Mouse (Mus musculus): Measurements from ENCODE around the gene A630089N07Rik. TPM values are rescaled to one million over a fixed set of nuclear protein-coding genes. Genes with fewer than 3 reads are reported as not detected.
"Not testable (repeated sequence)": the region's sequence is repeated elsewhere in the genome, so short reads cannot be mapped to it uniquely, and the experiment has no call there.

Gene A630089N07Rik
- polyA plus RNA-seq, 1 experiment from 2014 or later, result 19.0 TPM

DNA sequence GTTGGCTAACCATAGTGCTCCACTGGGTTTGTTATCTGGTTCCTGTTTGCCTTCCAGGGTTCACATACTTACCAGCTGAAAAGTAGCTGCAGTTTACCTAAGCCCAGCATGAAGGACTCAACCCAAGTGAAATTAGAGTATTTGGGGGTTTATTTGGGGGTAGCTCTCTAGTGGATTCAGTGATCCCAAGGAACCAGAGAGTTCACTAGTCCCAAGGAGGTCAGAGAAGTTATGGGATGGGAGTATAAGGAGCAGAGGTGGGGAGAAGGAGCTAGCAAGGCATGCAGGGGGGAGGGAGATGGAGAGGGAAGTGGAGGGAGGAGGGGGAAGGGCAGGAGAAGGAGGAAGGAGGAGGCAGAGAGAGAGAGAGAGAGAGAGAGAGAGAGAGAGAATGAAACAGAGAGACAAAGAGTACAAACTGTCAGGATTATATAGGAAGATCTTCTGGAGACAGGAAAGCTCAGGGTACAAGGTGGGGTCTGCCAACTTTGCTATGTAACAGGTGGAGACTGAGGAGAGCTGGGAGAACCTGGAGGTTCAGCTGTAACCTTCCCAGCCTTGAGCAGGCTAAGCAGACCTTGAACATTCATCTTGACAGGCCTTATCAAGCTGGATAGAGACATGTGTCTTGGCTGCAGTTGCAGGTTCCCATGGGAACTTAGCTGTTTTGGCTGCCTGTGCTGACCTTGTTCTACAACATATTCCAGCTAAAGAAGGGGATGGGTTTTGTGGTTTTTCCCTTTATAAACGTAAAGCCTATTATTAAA is 86.2 kb downstream of the A630089N07Rik start:
- no peak for DNase-seq (ENCODE audit: low spot score)
- peaks cover 24% of the 10 kb centered on the region for H3K36me3 ChIP-seq
- H3K4me1 ChIP-seq (replicated peaks), result peaks cover 14% of the 10 kb centered on the region; the same call in 1 of the 2 replicates
- WGBS, result 24% methylated on average over 1 of the region's 1 CpGs
- H3K27ac ChIP-seq, result peak overlapping the region; percentile 80
- H3K27me3 ChIP-seq (ENCODE audit: insufficient read depth, poor library complexity, severe bottlenecking), result no peaks in the 10 kb centered on the region
- H3K4me3 ChIP-seq, result peak overlapping the region; percentile 65
- H3K9me3 ChIP-seq, result peaks cover 21% of the 10 kb centered on the region

DNA sequence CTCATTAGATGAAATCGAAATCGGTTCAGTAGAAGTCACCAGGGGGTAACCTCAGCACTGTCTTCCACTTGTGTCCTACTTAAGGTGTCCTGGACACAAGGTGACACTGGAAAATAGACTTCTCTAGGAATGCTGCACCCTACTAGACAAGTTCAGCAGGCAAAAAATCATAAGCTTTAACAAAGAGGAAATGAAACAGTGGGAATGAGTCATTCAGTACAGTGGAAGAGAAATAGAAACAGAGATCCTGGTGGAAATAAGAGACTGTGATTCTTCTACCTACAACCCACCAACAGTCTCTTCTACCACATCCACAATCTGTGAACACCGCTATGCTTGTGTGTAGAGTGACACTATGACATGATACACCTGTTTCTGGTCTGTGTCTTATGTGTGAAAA is 89.8 kb downstream of the A630089N07Rik start:
- not testable (repeated sequence) for H3K9me3 ChIP-seq; H3K4me3 ChIP-seq; H3K36me3 ChIP-seq; H3K4me1 ChIP-seq (replicated peaks); H3K27ac ChIP-seq; H3K27me3 ChIP-seq (ENCODE audit: insufficient read depth, poor library complexity, severe bottlenecking); DNase-seq (ENCODE audit: low spot score)
- WGBS, result 83% methylated on average over 3 of the region's 3 CpGs

DNA sequence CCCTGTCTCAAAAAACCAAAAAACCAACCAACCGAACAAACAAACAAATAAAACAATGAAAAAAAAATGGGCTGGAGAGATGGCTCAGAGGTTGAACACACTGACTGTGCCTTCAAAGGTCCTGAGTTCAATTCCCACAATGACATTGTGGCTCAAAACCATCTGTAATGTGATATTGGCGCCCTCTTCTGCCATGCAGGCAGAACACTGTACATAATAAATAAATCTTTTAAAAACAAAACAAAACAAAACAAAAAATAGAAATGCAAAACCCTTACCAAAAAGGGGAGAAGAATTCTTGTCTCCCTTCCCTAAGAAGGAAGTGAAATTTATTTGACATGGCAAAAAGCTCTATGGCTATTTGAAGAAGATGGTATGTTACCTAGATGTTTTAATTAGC is 90.7 kb downstream of the A630089N07Rik start:
- Histone ChIP-seq H3K27ac (no peak overlapping the region), H3K27me3 (ENCODE audit: insufficient read depth, poor library complexity, severe bottlenecking) (no peaks in the 10 kb centered on the region), H3K9me3 (0 out of 2 replicates have a peak, but pooled peaks cover 3% of the 10 kb centered on the region), H3K36me3 (no peaks in the 10 kb centered on the region), H3K4me3 (no peak overlapping the region), H3K4me1 (replicated peaks) (peaks cover 6% of the 10 kb centered on the region; the same call in 1 of the 2 replicates)
- no peak for DNase-seq (ENCODE audit: low spot score)
- 74% methylated on average over 2 of the region's 2 CpGs for WGBS

DNA sequence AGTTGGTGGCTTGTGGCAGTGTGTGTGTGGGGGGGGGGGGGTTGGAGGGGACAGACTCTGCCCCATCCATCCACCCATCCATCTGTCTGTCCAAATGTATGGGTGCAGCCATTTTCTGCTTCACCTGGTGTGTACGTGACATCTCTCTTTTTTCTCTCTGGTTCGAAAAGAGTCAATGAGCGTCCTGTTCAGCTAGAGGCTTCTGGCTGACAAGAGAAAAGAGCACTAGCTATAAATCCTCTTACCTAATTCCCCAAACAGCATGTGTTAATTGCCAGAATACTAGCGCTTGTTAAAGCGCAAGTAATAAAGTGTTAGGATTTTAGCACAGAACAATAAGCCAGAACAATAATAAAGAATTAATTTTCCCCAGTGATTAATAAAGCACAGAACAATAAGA is 97.7 kb downstream of the A630089N07Rik start:
- Histone ChIP-seq H3K36me3 (no peaks in the 10 kb centered on the region), H3K9me3 (0 out of 2 replicates have a peak, but pooled peaks cover 3% of the 10 kb centered on the region), H3K27me3 (ENCODE audit: insufficient read depth, poor library complexity, severe bottlenecking) (no peaks in the 10 kb centered on the region), H3K4me3 (no peak overlapping the region), H3K27ac (no peak overlapping the region), H3K4me1 (replicated peaks) (no peaks in the 10 kb centered on the region)
- WGBS, result 90% methylated on average over 5 of the region's 5 CpGs
- no peak for DNase-seq (ENCODE audit: low spot score)

DNA sequence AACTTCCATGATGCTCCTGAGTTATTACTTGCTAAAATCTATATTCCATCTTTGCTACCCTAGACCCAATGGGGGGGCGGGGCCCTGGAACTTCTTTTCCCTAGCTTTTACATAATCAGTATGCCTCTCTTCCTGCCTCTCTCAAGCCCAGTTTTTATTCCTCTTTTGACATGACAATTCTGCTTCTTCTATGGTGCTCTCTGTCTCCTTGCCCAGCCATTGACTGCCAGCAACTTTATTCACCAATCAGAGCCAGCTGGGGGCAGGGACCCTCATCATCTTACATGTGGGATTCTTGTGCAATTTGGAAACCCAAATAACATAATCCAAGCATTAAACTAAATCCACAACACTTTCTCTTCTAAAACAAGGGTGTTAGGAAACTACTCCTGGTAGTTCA is 100.9 kb downstream of the A630089N07Rik start:
- Histone ChIP-seq H3K27ac (no peak overlapping the region), H3K36me3 (no peaks in the 10 kb centered on the region), H3K27me3 (ENCODE audit: insufficient read depth, poor library complexity, severe bottlenecking) (no peaks in the 10 kb centered on the region), H3K4me3 (no peak overlapping the region), H3K4me1 (replicated peaks) (no peaks in the 10 kb centered on the region; the same call in 1 of the 2 replicates), H3K9me3 (no peaks in the 10 kb centered on the region)
- 93% methylated on average over 1 of the region's 1 CpGs for WGBS
- DNase-seq (ENCODE audit: low spot score), result no peak

DNA sequence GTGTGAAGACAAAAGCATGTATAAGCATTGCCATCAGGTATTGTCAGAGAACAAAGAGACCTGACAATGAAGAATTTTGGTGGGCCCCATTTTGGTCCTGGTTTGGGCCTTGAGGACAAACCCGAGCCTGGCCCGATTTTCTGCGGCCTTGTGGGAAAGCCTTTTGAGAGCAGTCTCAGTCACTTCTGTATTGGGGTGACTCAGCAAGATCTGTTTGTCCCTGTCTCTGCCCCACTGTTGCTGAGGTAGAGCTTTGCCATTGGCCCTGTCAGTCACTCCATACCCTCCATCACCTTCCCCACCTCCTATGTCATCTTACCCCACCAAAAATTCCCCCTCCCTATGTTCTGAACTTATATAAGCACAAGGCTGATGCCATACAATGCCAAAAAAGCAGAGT is 104.5 kb downstream of the A630089N07Rik start:
- no peaks in the 10 kb centered on the region; the same call in 1 of the 2 replicates for H3K4me1 ChIP-seq (replicated peaks)
- H3K27me3 ChIP-seq (ENCODE audit: insufficient read depth, poor library complexity, severe bottlenecking), result no peaks in the 10 kb centered on the region
- no peaks in the 10 kb centered on the region for H3K36me3 ChIP-seq
- WGBS, result 85% methylated on average over 3 of the region's 3 CpGs
- no peak for DNase-seq (ENCODE audit: low spot score)
- no peak overlapping the region for H3K27ac ChIP-seq
- H3K4me3 ChIP-seq, result no peak overlapping the region
- H3K9me3 ChIP-seq, result no peaks in the 10 kb centered on the region

DNA sequence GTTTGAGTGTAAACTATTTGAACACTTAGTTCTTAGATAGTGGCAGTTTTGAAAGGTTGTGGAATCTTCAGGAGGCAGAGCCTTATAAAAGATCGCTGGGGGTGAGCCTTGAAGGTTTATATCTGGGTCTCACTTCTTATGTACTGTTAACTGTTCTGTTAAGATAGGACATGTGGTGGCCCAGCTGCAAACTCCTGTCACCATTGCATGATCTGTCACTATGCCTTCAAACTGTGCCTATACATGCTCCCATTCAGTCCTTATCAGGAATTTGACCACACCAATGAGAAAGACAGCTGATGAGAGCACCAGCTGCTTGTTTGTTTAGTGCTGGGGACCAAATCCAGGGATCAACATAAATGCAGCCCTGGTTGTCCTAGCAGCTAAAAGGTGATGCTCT is 105.0 kb downstream of the A630089N07Rik start:
- no peaks in the 10 kb centered on the region for H3K36me3 ChIP-seq
- H3K4me3 ChIP-seq, result no peak overlapping the region
- 83% methylated on average over 1 of the region's 1 CpGs for WGBS
- no peaks in the 10 kb centered on the region for H3K27me3 ChIP-seq (ENCODE audit: insufficient read depth, poor library complexity, severe bottlenecking)
- no peak for DNase-seq (ENCODE audit: low spot score)
- H3K9me3 ChIP-seq, result no peaks in the 10 kb centered on the region
- H3K4me1 ChIP-seq (replicated peaks), result no peaks in the 10 kb centered on the region; the same call in 1 of the 2 replicates
- no peak overlapping the region for H3K27ac ChIP-seq

DNA sequence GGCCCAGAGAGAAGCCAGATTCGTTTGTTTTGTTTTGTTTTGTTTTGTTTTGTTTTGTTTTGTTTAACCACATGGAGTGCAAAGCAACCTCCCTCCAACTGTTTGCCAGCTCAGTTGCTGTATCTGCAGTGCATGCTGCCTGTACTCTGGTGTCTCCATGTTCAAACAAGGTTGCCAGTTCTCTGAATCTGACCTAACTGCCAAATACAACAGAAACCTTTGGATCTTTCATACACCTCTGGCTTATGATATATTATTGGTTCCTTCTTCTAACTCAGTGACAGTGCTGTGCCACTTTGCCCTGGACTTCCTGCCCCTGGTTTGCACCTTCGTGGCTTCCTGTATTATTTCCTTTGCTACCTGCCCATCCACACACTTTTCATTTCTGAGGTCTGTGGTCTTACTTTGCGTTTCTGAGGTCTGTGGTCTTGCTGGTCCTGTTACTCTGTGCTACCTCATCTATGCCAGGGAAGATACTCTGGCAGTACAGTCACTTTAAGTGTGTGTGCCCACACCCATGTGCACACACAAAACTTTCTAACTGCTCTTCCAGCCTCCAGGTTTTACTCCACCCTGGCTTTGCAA is 118.2 kb downstream of the A630089N07Rik start:
- Histone ChIP-seq H3K9me3 (no peaks in the 10 kb centered on the region), H3K27ac (no peak overlapping the region), H3K4me3 (no peak overlapping the region), H3K27me3 (ENCODE audit: insufficient read depth, poor library complexity, severe bottlenecking) (no peaks in the 10 kb centered on the region), H3K4me1 (replicated peaks) (peaks cover 17% of the 10 kb centered on the region), H3K36me3 (0 out of 2 replicates have a peak, but pooled peaks cover 5% of the 10 kb centered on the region)
- DNase-seq (ENCODE audit: low spot score), result no peak
- 88% methylated on average over 3 of the region's 3 CpGs for WGBS

DNA sequence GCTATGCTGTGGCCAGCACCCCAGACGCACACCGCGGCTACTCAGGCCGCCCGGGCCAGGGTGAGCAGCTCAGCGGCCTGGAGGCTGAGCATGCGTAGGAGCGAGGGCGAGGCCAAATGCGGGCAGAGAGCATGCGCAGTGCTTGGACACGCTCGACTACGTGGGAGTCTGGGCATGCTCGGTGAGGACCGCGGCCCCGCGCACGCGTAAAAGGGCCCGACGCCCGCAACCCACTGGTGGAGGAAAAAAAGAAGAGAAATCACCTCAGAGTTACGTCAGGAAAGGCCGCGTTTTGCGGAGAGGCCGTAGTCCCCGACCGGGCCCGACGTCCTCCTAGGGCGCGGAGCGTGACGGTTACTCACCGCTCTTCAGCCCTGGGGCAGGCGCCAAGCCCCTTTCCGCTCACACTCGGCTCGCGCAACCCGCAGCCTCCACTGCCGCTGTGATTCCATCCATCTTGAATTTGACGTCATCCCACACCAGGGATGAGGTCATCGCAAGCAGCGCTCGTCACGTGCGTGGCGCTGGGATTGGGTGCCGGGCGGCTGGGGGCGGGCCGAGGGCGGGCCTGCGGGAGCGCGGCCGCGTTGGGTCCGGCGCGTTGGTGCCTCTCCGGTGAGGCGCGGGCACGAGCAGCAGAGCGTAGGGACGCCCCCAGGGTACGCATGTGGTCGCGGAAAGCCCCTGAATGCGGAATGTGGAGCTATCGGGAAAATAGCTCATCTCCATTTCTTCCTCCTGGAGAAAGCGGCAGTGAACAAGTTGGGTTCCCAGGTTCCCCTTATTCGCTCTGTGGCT is 119.9 kb downstream of the A630089N07Rik start, which contains the start of the genes C2cd2 and Zbtb21:
Gene C2cd2 (minus strand): TSS at position 448 of the 798 bp plus-strand sequence.
Gene Zbtb21 (minus strand): TSS at position 472 of the 798 bp plus-strand sequence.
- Histone ChIP-seq H3K9me3 (no peaks in the 10 kb centered on the region), H3K36me3 (0 out of 2 replicates have a peak, but pooled peaks cover 11% of the 10 kb centered on the region), H3K27me3 (ENCODE audit: insufficient read depth, poor library complexity, severe bottlenecking) (no peaks in the 10 kb centered on the region), H3K4me1 (replicated peaks) (peaks cover 17% of the 10 kb centered on the region), H3K4me3 (peak within 1 kb of the TSS; percentile 91), H3K27ac (peak within 1 kb of the TSS; percentile 97)
- peak; percentile 96 for DNase-seq (ENCODE audit: low spot score)
- under 1% methylated on average over 78 of the region's 78 CpGs for WGBS

DNA sequence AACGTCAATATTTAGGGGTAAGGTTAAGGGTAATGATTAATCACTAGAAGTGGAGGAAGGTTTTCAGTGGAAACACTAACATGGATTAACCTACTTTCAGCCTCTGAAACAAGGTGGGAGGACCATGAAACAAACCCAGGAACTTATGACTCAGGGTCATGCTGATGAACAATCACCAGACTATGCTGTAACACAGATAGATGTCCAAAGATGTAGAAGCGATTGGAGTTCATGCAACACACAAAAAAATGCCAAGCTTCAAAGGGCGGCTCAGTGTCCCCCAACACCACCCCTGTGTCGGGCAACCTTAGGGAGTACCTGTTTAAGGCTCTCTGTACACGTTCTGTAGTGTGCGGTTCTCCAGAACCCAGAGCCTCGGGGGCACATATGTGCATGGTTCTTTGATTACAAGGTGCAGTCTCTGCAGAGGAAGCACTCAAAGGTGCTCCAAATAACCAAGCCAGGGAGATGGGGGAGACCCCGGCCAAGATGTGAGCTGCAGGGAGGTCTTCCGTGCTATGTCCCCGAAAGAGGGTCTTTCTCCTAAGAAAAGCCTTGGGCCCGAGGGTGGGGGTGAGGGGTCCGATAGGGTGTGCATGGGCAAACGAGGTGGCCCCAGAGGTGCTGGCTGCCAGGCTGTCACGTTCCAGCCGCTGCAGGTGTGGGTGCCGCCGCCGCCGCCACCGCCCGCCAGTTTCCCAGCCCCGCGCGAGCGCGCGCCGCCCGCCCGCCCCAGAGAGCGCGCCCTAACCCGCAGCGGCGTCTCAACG is 120.7 kb downstream of the A630089N07Rik start:
- H3K4me3 ChIP-seq, result peak overlapping the region; percentile 91
- no peaks in the 10 kb centered on the region for H3K9me3 ChIP-seq
- H3K36me3 ChIP-seq, result peaks cover 16% of the 10 kb centered on the region
- DNase-seq (ENCODE audit: low spot score), result no peak
- H3K4me1 ChIP-seq (replicated peaks), result peaks cover 17% of the 10 kb centered on the region
- WGBS, result 10% methylated on average over 35 of the region's 36 CpGs
- H3K27ac ChIP-seq, result peak overlapping the region; percentile 97
- no peaks in the 10 kb centered on the region for H3K27me3 ChIP-seq (ENCODE audit: insufficient read depth, poor library complexity, severe bottlenecking)

DNA sequence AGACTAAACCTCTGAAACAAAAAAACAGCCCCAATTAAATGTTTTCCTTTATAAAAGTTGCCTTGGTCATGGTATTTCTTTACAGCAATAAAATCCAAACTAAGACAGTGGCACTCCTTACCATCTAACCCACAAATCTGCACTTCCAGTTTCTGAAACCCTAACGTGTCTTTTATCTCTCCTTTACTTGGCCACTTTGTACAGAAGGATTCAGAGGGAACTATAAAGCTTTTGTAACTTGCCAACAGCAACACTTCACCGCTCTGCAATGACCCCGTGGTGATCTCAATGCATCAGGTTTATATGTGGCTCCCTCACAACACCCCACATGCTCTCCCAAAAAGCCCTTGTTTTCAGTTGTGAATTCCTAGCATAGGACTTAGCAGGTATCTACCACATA is 121.9 kb downstream of the A630089N07Rik start:
- H3K27me3 ChIP-seq (ENCODE audit: insufficient read depth, poor library complexity, severe bottlenecking), result no peaks in the 10 kb centered on the region
- DNase-seq (ENCODE audit: low spot score), result no peak
- no peak overlapping the region for H3K4me3 ChIP-seq
- no peaks in the 10 kb centered on the region for H3K9me3 ChIP-seq
- WGBS, result 96% methylated on average over 3 of the region's 3 CpGs
- no peak overlapping the region for H3K27ac ChIP-seq
- peaks cover 29% of the 10 kb centered on the region for H3K36me3 ChIP-seq
- H3K4me1 ChIP-seq (replicated peaks), result peaks cover 17% of the 10 kb centered on the region

DNA sequence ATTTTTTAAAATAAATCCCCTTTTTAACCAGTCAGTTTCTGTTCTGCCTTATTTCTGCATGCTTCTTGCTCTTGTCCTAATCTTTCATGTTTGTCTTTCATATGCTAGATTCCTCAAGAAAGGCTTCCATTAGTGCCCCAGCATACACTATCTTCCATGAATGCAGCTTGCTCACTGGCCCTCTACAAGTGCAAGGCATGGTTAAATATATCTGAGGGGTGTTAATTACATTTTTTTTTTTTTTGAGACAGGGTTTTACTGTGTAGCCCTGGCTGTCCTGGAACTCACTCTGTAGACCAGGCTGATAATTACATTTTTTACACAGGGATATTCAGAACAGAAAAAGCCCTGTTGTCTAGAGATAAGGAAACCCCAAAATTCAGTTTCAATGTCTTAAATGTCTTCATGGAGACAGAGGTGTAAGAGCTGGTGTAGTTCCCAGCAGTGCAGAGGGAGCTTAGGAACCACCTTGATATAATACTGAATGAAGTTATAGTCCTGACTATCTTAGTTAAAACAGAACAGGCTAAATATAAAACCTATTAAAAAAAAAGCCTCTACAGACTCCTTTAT is 123.8 kb downstream of the A630089N07Rik start:
- no peak for DNase-seq (ENCODE audit: low spot score)
- H3K36me3 ChIP-seq, result peaks cover 47% of the 10 kb centered on the region
- H3K4me3 ChIP-seq, result no peak overlapping the region
- H3K9me3 ChIP-seq, result no peaks in the 10 kb centered on the region
- H3K27me3 ChIP-seq (ENCODE audit: insufficient read depth, poor library complexity, severe bottlenecking), result no peaks in the 10 kb centered on the region
- H3K27ac ChIP-seq, result no peak overlapping the region
- H3K4me1 ChIP-seq (replicated peaks), result peaks cover 17% of the 10 kb centered on the region
